Mouse (Mus musculus): ENCODE results near the gene Ptbp3. TPM values are rescaled to one million over a fixed set of nuclear protein-coding genes. Genes with fewer than 3 reads are reported as not detected.

Gene Ptbp3
- polyA plus RNA-seq (2012; rRNA removed): 7.5 and 13.9 TPM in 2 replicates

DNA sequence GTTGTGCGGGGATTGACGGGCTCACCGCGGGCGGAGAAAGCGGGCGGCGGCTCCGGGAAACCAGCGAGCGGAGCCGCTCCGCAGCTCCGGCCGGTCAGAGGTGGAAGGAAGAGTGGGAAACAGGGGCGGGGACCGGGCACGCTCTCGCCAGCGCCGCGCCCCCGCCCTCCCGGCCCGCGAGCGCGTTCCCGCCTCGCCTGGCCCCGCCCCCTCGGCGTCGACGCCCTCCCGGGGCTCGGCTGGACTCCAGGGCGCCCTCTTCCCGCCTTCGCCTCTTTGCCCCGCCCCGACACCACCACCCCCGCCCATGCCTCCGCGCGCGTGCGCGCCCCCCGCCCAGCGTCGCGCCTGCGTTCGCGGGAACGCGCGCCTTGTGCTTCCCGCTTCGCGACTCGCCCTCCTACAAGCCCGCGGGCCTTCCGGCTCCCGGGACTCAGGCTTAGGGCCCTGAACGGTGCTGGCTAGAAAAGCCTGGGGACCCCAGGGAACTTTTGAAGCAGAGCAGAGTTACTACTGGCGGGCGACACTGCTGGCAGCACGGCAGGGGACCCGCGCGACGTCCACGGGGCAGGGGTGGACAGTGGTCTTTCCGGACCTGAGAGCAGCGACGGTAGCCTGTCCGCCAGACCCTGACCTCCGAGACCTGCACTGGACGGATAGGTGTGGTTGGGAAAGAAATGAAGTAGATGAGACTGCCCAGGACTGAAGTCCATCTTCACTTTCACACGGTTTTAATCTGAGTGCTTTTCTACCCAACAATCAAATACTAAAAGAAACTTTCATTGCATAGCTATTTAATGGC is at the start of gene Ptbp3:
Gene Ptbp3 (minus strand): TSS at position 190 of the 802 bp plus-strand sequence.

GRCm38 (mm10) chr4:59581314-59582185 is 32.4 kb upstream of the Ptbp3 start, which contains the start of gene Hsdl2:
Gene Hsdl2 (plus strand): TSS chr4:59581563.

GRCm38 (mm10) chr4:59437990-59438854 is 110.9 kb downstream of the Ptbp3 start, which contains the start of gene Susd1:
Gene Susd1 (minus strand): TSS chr4:59438633.

Other genes starting within 250 kb of the Ptbp3 start
- gene Susd1, start 110.7 kb downstream of the Ptbp3 start, polyA plus RNA-seq (2012; rRNA removed): 1.4 and 1.7 TPM in 2 replicates
- 2.7 and 4.4 TPM in 2 replicates for gene Hsdl2, start 32.2 kb upstream of the Ptbp3 start, polyA plus RNA-seq (2012; rRNA removed)
- 1.8 and 2.4 TPM in 2 replicates for gene E130308A19Rik, start 76.8 kb upstream of the Ptbp3 start, polyA plus RNA-seq (2012; rRNA removed)